Comparison of ENCODE assay signal across 21 mouse cellular contexts in the genomic region with DNA sequence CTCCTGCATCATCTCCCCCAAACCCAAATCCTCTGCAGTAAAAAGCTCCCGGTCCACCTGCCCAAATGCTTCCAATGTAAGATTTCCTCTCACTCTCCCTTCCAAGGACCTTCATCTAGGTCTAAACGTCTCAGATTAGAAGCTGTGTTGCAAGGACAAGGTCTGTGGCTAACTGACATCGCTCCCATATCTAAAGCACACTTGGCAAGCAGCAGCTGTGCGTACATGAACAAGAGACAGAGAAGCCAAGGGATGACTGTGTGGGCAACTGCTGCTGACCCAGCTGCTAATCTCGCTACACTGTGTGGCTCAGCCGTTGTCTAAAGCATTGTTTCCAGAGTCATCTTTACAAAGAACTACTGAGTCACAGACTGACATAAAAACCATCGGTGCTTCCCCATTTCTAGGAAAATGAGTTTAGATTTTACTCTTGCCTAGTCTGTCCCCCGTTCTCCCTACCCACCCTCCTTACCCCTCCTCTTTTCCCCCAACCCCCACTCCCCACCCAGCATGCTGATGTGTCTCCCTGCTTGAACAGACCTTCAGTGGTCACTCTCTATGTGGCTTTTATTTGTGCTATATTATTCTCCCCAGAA. TPM values are rescaled to one million over a fixed set of nuclear protein-coding genes. Genes with fewer than 3 reads are reported as not detected.
DNase-seq lines count a peak whose midpoint lies in the region; ATAC-seq and TF ChIP-seq lines count a peak whose summit lies in the region.
"Had no signal": no experiment of that assay in that cellular context is flagged by ENCODE, and none has a peak within 500 bp of the region (broad histone marks: within the 10 kb centered on the region; RNA-seq: fewer than 3 reads in every experiment).

No protein-coding gene starts in this region.

- H3K27me3 ChIP-seq in liver, embryonic 14.5 days (ENCODE audit: control insufficient read depth, insufficient read depth, low read length): no peaks in the 10 kb centered on the region
- H3K27me3 ChIP-seq in liver, embryonic 12.5 days (replicated peaks): no peaks in the 10 kb centered on the region
- H3K27me3 ChIP-seq in hindbrain, embryonic 10.5 days (ENCODE audit: insufficient read depth, poor library complexity, severe bottlenecking): no peaks in the 10 kb centered on the region
- H3K27me3 ChIP-seq: forebrain, embryonic 13.5 days; heart, embryonic 13.5 days had no signal

- no peak overlapping the region for H3K9ac ChIP-seq in liver, embryonic 14.5 days (replicated peaks)
- H3K9ac ChIP-seq in liver, embryonic 12.5 days: no peak overlapping the region
- H3K9ac ChIP-seq: forebrain, embryonic 13.5 days; forebrain, postnatal 0 days; heart, embryonic 13.5 days; hindbrain, embryonic 14.5 days had no signal

- H3K27ac ChIP-seq in liver, embryonic 14.5 days: no peak overlapping the region
- H3K27ac ChIP-seq in liver, embryonic 12.5 days: no peak overlapping the region
- H3K27ac ChIP-seq in hindbrain, embryonic 10.5 days: no peak overlapping the region
- H3K27ac ChIP-seq: embryonic facial prominence, embryonic 10.5 days; forebrain, embryonic 13.5 days; heart, embryonic 13.5 days; hindbrain, embryonic 14.5 days had no signal

- WGBS in liver, embryonic 14.5 days (ENCODE audit: insufficient replicate concordance): 34% methylated on average over 8 of the region's 8 CpGs
- 36% methylated on average over 8 of the region's 8 CpGs for WGBS in liver, embryonic 12.5 days (ENCODE audit: insufficient replicate concordance)
- WGBS in hindbrain, embryonic 10.5 days: 89% methylated on average over 8 of the region's 8 CpGs

- TF ChIP-seq EP300 in liver, embryonic 14.5 days (IDR thresholded peaks at IDR 0.05; ENCODE audit: low read depth): 0 out of 2 replicates have a peak, but pooled peaks have one; percentile 8

- no peak overlapping the region for H3K4me3 ChIP-seq in liver, embryonic 14.5 days (ENCODE audit: insufficient read depth in 1 of 2, low read depth in 2 of 2, low read length in 2 of 2)
- H3K4me3 ChIP-seq in liver, embryonic 12.5 days: no peak overlapping the region
- H3K4me3 ChIP-seq in hindbrain, embryonic 10.5 days: no peak overlapping the region
- H3K4me3 ChIP-seq: embryonic facial prominence, embryonic 10.5 days; forebrain, embryonic 13.5 days; heart, embryonic 13.5 days had no signal

- no peaks in the 10 kb centered on the region for H3K36me3 ChIP-seq in liver, embryonic 14.5 days (replicated peaks; ENCODE audit: control insufficient read depth, insufficient read depth, low read depth)
- no peaks in the 10 kb centered on the region for H3K36me3 ChIP-seq in liver, embryonic 12.5 days
- no peaks in the 10 kb centered on the region for H3K36me3 ChIP-seq in hindbrain, embryonic 10.5 days
- H3K36me3 ChIP-seq: embryonic facial prominence, embryonic 10.5 days; heart, embryonic 13.5 days had no signal

- no peaks in the 10 kb centered on the region for H3K4me1 ChIP-seq in liver, embryonic 14.5 days (replicated peaks; ENCODE audit: control insufficient read depth in 2 of 2, insufficient read depth in 2 of 2, low read length in 1 of 2)
- peaks cover 8% of the 10 kb centered on the region; the same call in 1 of the 2 replicates for H3K4me1 ChIP-seq in liver, embryonic 12.5 days
- H3K4me1 ChIP-seq in hindbrain, embryonic 10.5 days (replicated peaks): no peaks in the 10 kb centered on the region

- H3K4me2 ChIP-seq in liver, embryonic 14.5 days (ENCODE audit: low read depth): no peak overlapping the region
- no peak overlapping the region for H3K4me2 ChIP-seq in liver, embryonic 12.5 days
- H3K4me2 ChIP-seq: forebrain, embryonic 13.5 days; heart, embryonic 13.5 days; hindbrain, embryonic 14.5 days had no signal

- no peak for TF ChIP-seq CTCF in liver, embryonic 14.5 days (IDR thresholded peaks at IDR 0.05; ENCODE audit: low read depth)

- no peak for ATAC-seq in liver, embryonic 14.5 days (ENCODE audit: insufficient read depth)
- ATAC-seq in liver, embryonic 12.5 days: no peak
- peak; percentile 97 for ATAC-seq in megakaryocyte progenitor cell, adult 5-6 weeks (replicated peaks; ENCODE audit: poor library complexity)
- ATAC-seq in granulocyte monocyte progenitor cell, adult 5-6 weeks (replicated peaks; ENCODE audit: poor library complexity, severe bottlenecking): no peak
- ATAC-seq: forebrain, embryonic 13.5 days; forebrain, postnatal 0 days had no signal

- H3K9me3 ChIP-seq in liver, embryonic 14.5 days (ENCODE audit: control insufficient read depth, low read length): no peaks in the 10 kb centered on the region
- no peaks in the 10 kb centered on the region for H3K9me3 ChIP-seq in liver, embryonic 12.5 days (replicated peaks)
- H3K9me3 ChIP-seq in hindbrain, embryonic 10.5 days: 0 out of 2 replicates have a peak, but pooled peaks cover 3% of the 10 kb centered on the region
- H3K9me3 ChIP-seq: embryonic facial prominence, embryonic 10.5 days; forebrain, embryonic 13.5 days had no signal

- no peak for DNase-seq in liver, embryonic 14.5 days (ENCODE audit: low read depth in 3 of 3, low spot score in 3 of 3)
- DNase-seq in ovary, adult 18-20 months (ENCODE audit: low spot score): peak; percentile 75
- no peak for DNase-seq in ovary, postnatal 10 days (ENCODE audit: low spot score)
- DNase-seq in hindbrain, embryonic 10.5 days (ENCODE audit: low spot score): no peak
- DNase-seq: adrenal gland, adult 2 months; adrenal gland, postnatal 25 days; cerebellum, adult 18-20 months; cerebellum, adult 9-11 months; cerebellum, postnatal 36 days; forebrain, postnatal 0 days; gastrocnemius, postnatal 14 days; heart, postnatal 4 days had no signal

RNA-seq across cellular contexts. Expression of a gene that starts 10.5 kb away (rescaled TPM):
- 0.01 TPM in 1 of 2 replicates, not detected in the other for polyA plus RNA-seq in liver, embryonic 14.5 days (2012; rRNA removed)
- not detected in 2 replicates for polyA plus RNA-seq in liver, embryonic 14.5 days (2014; fragmentation: Nextera tagmentation; extraction: Ambion mirVana)
- polyA plus RNA-seq in liver, embryonic 12.5 days (2016; fragmentation: Nextera tagmentation; extraction: Ambion mirVana): not detected in 2 replicates
- not detected in 2 replicates for total RNA-seq in megakaryocyte progenitor cell, adult 5-6 weeks (2015)
- not detected in 2 replicates for total RNA-seq in megakaryocyte progenitor cell, adult 5-6 weeks (2017)
- total RNA-seq in granulocyte monocyte progenitor cell, adult 5-6 weeks (2014; fragmentation: Nextera tagmentation): not detected in 2 replicates
- not detected in 2 replicates for total RNA-seq in granulocyte monocyte progenitor cell, adult 5-6 weeks (2017)
- polyA plus RNA-seq in hindbrain, embryonic 10.5 days (2016; fragmentation: Nextera tagmentation; extraction: Ambion mirVana): 0.07 and 0.13 TPM in 2 replicates
- total RNA-seq: gastrocnemius, adult 18-20 months; heart, postnatal 4 days had no signal
- polyA plus RNA-seq: adrenal gland, adult 2 months; C2C12; heart, embryonic 13.5 days had no signal

RNA-seq across cellular contexts. Expression of a gene that starts 10.7 kb away (rescaled TPM):
- 4.8 and 6.9 TPM in 2 replicates for polyA plus RNA-seq in liver, embryonic 14.5 days (2012; rRNA removed)
- polyA plus RNA-seq in liver, embryonic 14.5 days (2014; fragmentation: Nextera tagmentation; extraction: Ambion mirVana): 15.0 and 16.7 TPM in 2 replicates
- polyA plus RNA-seq in liver, embryonic 12.5 days (2016; fragmentation: Nextera tagmentation; extraction: Ambion mirVana): 25.3 and 26.2 TPM in 2 replicates
- 16.0 and 18.0 TPM in 2 replicates for total RNA-seq in megakaryocyte progenitor cell, adult 5-6 weeks (2015)
- 30.9 and 34.6 TPM in 2 replicates for total RNA-seq in megakaryocyte progenitor cell, adult 5-6 weeks (2017)
- total RNA-seq in granulocyte monocyte progenitor cell, adult 5-6 weeks (2014; fragmentation: Nextera tagmentation): 24.9 and 30.8 TPM in 2 replicates
- total RNA-seq in granulocyte monocyte progenitor cell, adult 5-6 weeks (2017): 35.8 and 57.0 TPM in 2 replicates
- 46.0 and 50.4 TPM in 2 replicates for polyA plus RNA-seq in hindbrain, embryonic 10.5 days (2016; fragmentation: Nextera tagmentation; extraction: Ambion mirVana)
